Mouse (Mus musculus): Measurements from ENCODE around the gene Slc44a3.

Gene Slc44a3

DNA sequence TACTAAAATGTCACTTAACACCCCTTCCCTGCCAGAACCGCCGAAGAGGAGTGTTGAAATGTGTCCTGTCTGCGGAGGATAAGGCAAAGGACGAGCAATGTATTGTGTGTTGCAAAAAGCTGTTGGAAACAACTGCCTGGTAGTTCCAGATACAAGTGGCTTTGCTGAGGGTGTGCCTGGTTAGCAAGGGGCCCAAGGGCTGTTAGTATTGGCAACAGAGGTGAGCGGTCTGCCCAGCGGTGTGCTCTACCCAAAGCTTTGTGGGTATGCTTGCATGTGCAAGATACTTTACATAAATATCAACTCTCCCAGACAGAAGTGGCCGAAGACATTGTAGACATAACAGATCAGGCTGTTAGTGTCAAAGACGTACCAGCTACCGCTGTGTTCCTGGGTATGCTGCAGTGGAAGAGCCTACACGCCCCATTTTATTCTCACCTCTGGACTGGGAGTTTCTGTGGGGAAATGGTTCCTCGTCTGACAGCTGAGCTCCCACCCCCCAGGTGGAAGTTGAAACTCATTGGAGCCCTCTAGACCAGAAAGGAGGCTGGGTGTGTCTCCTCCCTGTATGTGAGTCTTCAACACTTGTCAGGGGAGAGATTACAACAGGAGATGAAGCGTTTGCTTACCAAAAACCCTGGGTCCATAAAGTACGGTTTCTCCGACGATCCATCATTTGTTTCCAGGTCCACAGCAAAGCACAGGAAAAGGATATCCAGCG, 71.6 kb downstream of the Slc44a3 start:
- peak in 1 of 2 experiments; percentile 19 for DNase-seq (ENCODE audit: low spot score in 2 of 2)

DNA sequence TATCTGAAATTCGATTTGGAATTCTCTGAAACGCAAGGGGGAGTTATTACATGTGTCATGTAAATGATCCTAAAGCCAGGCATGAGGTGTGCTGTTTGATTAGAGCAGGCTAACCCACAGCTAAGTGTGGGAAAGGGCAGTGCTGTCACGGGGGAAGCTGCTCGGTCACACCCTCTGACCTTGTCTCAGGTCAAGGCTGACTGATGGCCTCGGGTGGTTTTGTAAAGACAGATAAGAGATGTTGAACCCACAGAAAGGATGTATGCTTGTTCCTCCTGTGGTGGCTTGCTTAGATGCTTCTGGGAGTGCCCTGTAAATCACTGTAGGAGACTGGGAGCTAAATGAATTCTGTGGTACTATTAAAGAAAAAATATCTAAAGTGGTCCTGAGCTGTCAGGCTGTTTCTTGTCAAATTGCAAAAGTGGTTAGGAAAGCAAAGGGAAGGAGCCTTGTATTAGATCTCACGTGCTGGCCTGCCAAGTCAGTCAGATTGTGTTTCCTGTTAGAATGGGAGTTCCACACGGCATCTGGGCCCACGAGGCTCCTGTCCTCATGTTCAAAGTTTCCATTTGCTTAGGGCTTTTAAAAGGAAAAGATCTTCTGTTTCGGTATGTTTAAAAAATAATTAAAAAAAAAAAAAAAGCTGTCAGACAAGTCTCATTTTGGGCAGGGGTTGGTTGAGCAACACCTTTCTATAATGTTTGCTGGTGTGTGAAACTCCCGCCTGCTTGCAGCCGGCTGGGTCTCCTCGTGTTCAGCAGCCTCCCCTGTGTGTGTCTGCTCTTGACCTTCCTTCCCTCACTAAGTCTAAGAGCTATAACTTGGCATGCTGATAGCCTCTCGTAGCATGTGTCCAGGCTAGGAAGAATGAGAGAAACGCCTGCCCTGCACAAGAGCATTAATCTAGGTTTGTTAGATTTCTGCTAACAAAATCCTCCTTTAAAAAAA, 73.4 kb downstream of the Slc44a3 start:
- no peak for DNase-seq (ENCODE audit: low spot score in 2 of 2)

DNA sequence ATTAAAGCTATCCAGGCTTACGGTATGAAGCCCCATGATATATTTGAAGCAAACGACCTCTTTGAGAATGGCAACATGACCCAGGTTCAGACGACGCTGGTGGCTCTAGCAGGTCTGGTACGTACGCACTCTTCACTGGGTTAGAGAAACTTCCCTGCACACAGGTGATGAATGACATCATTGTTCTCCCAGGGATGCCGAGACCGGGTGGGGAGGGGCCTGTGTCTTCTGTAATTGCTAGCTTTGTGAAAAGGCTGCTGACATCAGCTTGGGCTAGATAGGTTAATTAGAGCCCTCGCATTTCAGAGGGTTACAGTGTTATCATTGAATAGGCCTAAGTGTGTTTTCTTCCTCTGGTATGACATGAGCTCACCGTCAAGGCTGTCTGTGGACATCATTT, 80.8 kb downstream of the Slc44a3 start:
- no peak for DNase-seq (ENCODE audit: low spot score in 2 of 2)

DNA sequence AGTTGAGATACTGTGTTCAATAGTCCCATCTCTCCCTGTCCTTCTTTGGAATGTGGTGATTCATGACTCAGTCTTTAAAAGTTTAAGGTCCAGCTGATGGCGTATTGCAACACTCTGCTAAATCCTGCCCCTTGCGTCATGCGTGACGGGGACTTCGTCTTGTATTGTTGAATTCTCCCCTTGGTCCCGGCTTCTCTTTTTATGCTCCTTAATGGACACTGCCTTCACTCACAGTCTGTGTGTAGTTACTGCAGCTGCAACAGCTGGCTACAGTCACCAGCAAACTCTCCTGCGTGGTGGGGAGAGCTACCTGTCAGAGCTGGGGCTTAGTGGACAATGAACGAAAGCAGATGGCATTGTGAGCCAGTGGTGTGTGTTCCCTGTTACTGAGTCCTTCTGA, 82.7 kb downstream of the Slc44a3 start:
- no peak for DNase-seq (ENCODE audit: low spot score in 2 of 2)

DNA sequence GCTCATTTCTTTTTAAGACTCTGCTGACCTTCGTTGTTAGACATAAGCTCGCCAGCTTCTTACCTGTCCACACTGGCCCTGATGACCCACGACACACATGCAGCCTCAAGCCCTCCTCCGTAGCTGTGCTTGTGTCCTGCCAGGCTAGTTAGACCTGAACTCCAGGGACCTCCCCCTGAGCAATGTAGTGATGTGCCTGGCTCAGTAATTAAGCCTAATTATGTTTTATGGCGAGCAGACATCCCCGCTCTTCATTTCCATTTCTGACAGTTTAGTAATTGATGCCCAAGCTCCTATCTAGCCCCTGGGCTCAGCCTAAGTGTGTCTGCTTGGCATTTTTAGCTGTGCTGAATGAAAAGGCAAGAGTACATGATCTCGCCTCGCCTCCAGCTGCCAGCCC, 83.6 kb downstream of the Slc44a3 start:
- no peak for DNase-seq (ENCODE audit: low spot score in 2 of 2)

DNA sequence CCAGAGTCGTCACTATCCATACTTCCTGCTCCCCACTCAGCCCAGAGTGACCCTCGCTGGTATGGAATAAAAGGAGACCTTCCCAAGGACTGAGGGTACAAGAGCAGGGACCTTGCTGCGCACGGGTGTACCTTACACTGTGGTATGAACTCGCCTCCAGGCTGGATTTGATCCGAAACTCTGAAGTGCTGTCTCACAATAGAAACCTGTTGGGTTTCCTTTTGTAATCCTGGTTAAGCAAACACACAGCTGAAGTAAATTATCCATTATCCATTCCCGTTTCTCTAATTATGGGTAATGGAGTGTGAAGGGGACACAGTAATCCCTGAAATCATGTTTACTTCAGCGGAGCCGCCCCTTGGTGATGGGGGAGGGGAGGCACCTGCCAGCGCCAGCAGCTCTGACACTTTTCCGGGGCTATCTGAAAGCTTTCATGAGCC, 84.2 kb downstream of the Slc44a3 start:
- DNase-seq (ENCODE audit: low spot score in 2 of 2) = no peak

DNA sequence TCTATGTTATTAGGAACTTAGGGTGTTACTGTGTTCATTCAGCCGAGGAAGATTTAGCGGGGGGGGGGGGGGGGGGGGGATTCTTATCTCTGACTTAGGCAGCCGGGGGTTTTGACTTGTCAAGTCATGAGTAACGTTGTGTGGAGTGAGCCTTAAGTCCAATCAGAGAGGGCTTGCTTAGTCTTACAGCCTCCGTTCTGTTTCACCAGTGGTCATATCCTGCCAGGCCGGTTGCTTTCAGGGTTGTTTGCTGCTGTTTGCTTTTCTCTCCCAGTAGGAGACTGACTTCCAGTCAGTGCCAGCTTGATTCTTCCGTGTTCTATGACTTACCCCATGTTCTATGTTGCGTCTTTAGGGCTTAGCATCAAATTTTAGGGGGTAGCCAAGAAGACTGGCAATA, 85.8 kb downstream of the Slc44a3 start:
- no peak for DNase-seq (ENCODE audit: low spot score in 2 of 2)

DNA sequence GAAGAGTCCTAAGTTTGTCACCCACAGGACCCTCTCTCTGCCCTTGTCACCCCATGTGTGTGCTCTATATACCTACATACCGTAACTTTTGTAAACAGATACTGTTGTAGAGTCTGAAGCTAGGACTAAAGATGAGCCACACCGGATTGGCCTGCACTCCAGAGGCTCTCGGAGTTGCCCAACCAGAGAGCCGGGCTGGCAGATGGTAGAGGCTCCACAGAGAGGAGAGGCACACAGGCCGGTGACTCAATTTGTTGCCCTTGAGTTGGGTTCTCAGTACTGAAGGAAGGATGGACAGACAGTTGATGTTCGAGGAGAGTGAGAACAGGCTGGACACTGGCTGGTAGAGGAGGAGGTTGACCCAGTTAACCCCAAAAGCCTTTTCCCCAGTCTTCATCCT, 87.8 kb downstream of the Slc44a3 start:
- DNase-seq (ENCODE audit: low spot score in 2 of 2) = no peak

DNA sequence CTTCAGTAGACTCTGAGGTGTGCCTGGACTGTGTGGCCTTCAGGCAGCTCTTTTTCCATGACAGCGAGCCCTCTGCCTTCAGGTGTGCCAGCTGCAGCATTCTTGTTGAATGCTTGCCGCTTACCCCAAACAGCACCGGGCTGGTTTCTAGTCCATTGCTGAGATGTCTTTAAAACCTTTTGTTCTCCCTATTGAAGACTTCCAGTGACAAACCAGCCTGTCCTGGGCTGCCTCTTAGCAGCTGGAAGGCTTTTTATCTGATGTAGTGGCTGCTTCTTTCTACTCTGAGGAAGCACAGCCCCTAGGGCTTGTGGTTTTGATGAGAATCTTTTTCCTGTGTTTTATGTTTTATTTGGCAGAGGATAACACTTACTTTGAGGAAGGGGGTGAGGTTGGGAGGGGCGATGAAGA, 88.3 kb downstream of the Slc44a3 start:
- DNase-seq (ENCODE audit: low spot score in 2 of 2) = no peak

DNA sequence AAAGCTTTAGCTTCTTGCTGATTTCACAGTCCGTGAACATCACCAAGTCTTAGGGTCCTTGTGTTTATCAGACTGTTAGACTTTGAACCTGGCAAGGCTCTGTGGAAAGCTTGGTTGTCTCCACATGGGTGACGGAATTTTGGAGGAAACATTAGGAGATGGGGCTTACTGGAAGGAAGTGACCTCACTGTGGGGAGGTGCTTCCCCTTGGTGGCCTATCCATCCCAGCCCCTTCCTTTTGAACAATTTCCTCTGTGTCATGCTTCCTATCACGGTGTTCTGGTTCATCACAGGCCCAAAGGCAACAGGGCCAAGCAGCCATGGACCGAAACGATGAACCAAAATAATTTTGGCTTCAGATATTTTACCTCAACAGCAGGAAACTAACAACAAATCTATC, 89.9 kb downstream of the Slc44a3 start:
- peak; percentile 20 to 31 for DNase-seq (ENCODE audit: low spot score in 2 of 2)

DNA sequence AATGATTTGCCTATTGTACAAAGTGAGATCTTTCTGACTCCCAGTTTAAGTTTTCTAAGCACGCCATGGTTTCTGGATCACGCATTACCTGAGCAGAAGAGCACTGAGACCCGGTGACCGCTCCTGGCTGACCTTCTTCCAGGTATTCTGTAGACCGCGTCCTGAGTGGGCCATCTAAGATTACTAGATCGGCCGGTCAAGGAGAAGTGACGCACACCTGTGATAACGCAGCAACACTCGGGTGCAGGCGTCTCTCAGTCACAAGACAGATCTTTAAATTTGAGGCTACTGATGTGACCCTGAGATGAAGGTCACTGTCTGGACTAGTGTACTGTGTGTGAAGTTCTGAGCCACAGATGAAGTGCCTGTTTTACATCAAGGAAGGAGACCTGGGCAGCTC, 90.7 kb downstream of the Slc44a3 start:
- DNase-seq (ENCODE audit: low spot score in 2 of 2) = no peak

DNA sequence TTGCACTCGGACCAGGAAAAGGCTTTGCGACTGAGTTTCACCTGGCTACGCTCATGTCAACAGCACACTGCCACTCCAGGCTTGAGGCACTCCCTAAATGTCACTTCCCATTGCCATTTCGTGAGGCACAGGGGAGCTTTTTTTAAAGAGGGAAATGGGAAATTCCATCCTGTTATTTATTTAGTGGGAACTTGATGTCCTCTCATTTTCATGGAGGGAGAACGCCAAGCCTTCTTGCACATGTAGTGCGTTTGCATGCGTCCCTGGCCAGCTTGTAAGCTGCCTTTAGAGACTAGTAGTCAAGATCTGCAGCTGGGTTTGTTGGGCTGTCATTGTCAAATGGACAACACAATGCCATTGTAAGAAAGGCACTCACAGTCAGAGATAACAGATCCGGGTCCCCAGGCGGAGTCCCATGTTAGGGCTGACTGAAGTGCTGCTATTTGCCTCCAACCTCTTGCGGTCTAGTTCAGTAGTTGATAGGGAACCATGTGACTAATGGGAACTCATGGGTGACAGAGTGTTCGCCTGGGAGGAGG, 92.5 kb downstream of the Slc44a3 start:
- DNase-seq (ENCODE audit: low spot score in 2 of 2) = no peak

DNA sequence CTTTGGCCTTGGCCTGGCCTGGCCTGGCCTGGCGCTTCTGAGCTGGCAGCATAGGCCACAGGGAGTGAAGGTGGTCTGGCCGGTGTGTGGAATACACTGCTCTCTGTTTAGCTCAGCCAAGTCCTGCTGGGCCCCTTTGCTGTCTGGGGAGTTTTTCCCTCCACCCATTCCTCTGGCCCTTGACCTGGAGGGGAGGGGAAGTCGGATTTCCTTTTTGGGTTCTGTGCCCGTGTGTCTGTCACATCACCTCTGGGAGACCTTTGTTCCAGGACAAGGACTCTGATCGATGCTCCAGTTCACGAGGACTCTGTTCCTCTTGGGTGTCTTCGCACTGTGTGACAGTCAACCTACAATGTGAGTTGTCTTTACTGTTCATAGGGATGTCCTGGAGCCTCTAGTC, 94.2 kb downstream of the Slc44a3 start:
- no peak for DNase-seq (ENCODE audit: low spot score in 2 of 2)

DNA sequence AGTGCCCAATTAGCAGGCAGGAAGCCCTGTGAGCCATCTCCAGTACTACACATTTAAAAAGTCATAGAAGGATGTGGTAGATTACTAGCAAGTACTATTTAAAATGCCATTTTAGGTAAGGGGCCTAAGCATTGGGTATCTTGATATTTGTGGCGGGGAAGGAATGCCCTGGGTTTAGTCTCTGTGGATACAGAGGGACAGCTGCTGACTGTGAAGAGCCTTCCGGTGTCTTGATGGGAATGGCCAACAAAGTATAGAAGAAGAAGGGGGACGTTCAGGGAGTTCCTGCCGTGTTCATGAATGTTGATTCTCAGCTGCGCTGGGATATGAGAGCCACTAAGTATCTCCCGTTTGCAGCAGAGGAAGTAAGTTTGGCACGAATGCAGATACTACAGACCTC, 95.1 kb downstream of the Slc44a3 start:
- DNase-seq (ENCODE audit: low spot score in 2 of 2) = no peak

DNA sequence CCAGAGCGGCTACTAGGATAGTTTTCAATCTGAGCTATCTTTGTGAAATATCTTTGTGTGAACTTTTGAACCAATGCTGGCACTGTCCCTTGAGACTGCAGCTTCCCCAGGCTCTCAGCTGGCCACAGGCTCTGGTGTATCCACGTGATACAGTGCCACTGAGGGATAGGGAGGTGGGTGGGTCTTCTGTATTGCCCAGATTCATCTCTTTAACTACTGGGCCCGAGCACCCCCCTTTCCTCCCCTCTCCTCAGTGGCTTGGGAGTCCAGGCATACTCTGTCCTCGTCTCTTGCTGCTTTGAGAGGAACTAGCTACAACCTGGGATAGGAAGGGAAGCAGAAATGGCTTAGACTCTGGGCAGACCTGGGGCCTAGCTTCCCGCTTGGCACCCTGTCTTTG, 96.9 kb downstream of the Slc44a3 start:
- DNase-seq (ENCODE audit: low spot score in 2 of 2) = no peak

DNA sequence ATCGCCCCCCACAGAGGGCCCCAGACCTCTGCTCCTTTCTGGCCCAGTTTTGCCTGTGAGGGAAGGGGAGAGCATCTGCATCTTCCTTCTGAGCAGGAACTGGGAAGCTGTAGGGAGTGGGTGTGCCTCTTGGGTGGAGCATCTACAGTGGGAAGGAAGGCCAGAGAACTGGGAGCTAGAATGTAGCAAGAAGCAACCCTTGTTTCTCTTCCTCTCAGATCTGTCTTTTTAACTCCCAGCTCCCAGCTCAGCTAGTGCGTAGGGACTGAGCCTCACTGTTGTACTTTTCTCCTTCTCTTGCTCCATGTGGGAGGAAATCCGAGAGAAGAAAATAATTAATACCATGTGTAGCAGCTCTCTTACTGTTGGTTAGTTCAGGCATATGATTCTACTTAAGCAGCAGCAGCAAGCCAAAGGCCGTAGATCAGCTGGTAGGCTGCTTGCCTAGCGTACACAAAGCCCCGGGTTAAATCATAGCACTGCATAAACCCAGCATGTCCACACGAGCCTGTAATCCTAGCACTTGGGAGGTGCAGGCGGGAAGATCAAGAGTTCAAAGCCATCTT, 98.2 kb downstream of the Slc44a3 start:
- no peak for DNase-seq (ENCODE audit: low spot score in 2 of 2)

DNA sequence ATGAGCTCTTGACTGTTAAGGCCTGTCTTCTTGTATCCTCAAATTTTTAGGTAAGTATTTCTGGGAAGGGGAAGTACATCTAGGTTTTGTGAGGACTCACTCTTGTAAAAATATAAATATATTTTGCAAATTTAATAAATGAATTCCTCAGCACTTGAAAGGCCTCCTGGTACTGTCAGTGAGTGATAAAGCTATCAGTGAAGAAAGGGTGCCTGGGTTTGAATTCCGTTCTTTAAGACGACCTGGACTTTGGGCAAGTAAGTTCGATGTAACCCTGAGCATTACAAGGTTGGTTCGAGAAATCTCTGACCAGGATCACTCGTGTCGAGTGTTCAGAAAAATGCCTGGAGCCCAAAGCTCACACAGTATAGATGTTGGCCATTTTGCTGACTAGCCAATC, 98.8 kb downstream of the Slc44a3 start:
- DNase-seq (ENCODE audit: low spot score in 2 of 2) = no peak

DNA sequence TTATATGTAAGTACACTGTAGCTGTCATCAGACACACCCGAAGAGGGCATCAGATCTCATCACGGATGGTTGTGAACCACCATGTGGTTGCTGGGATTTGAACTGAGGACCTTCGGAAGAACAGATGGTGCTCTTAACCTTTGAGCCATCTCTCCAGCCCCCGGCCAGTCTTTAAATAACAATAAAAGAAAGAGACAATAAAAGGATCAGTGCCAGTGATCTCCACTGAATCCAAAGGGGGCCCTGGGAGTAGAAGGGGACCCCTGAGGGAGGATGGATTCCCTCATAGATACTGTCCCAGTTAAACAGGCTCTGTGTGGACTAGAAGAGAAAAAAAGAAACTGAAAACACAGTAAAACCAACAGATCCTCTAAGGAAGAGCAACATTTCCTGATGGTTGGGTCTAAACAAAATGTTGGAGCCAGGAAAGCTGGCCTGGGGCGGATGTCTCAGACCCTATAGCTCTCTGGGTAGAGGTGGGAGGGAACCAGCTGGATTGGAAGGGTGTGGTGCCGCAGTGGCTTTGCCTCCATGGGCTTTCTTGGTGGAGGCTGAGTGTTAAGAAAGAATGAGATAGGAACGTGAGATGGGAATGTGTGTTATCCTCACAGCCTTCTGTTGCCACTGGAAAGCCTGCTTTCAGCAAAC, 101.8 kb downstream of the Slc44a3 start:
- no peak for DNase-seq (ENCODE audit: low spot score in 2 of 2)

DNA sequence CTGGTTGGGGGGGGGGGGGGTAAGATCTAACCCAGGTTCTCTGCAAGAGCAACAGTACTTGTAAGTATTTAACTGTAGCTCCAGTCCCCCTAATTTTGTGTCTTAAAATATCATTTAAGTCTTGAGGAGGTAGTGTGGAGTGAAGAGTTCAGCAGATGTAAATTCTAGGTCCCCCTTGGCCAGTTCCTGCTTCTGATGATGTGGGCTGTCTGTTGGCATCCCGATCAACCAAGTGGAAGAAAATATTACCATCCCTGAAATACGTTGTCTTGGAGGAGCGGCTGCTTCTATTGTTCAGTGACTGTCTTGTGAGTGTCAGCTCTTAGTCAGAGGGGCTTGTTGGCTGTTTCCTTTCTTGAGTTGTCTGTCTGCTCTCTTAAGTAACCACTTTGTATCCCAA, 102.7 kb downstream of the Slc44a3 start:
- no peak for DNase-seq (ENCODE audit: low spot score in 2 of 2)

DNA sequence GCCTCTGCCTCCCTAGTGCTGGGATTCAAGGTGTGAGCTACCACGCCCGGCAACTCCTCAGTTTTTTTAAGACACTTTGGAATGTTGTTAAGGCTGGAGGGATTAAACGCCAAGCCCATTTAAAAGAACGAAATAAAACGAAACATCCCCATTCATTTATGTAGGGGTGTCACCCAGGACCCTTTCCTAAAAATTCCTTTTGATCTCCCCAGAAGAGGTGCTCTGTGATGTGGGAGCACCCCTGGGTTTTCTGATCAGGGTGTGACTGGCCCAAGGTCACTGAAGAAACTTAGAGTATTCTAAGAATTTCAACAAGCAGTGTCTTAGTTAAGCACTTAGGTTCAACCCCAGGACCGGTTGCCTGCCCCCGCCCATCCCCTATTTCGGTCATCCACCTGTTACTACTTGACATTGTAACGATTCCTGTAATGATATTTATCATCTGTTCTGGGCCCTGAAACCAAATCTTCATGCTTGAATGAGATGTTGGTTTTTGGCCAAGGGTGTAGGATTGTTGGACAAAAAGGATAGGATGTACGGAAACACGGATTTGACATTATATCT, 103.4 kb downstream of the Slc44a3 start:
- no peak for DNase-seq (ENCODE audit: low spot score in 2 of 2)

DNA sequence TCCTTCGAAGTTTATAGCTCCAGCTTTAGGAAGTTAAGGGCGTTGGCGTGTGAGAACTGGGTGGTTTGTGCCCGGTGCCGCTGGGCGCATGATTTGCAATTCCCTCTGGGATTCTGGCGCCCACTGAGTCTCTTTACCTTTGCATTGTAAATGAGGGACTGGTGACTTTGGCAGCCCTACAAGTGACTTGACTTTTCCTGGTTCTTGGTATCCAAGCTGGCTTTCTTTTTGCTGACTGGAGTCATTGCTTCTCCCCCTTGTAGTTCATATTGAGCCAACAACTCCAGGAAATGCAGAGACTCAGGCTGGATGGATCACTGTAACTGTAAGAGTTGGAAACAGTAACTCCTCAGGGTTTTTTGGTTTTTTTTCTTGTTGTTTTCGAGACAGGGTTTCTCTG, 104.0 kb downstream of the Slc44a3 start:
- peak; percentile 53 to 56 for DNase-seq (ENCODE audit: low spot score in 2 of 2)

DNA sequence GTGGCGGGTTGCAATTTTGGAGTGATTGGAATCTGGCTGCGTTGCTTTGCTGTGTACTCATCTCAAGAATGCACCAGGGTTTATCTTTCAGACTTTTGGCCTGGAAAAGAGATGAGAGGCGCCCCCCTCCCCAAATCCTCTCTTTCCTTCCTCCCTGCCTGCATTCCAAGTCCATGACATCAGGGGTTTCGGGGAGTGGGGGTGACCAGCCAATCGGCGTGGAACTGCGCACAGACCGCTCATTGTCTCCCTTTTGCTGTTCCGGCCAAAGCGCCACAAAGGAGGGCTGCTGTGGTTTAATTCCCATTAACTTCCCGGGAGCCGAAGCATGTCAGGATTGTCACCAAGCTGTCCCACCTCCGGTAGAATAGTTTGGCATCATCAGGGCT, 104.7 kb downstream of the Slc44a3 start:
- DNase-seq (ENCODE audit: low spot score in 2 of 2) = no peak

Data from spleen, postnatal 36 days (tissue).